Mouse (Mus musculus): Measurements from ENCODE around the gene B230217C12Rik.
"Not testable (repeated sequence)": the region's sequence is repeated elsewhere in the genome, so short reads cannot be mapped to it uniquely, and the experiment has no call there.

DNA sequence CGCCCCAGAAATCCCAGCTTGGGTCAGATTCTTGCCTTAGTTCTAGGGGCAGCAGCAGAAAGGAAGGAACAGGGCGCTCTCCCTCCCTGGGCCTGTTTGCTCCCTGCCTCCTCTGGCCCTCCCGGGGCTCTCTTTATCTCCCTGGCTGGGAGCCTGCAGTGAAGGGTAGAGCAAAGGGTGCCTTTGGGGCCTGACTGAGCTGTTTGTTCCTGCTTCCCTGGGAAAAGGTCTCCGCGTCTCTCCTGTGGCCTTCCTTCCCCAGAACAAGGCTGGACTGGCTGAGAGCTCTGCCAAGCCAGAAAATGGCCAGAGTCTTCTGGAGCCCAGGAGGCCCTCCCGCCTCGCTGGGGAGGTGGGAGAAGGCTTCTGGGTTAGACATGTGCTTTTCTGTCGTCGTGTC lies 3.5 kb upstream of the B230217C12Rik start:
- TF ChIP-seq CTCF (IDR thresholded peaks at IDR 0.05; ENCODE audit: low read depth, low read length); POLR2A (IDR thresholded peaks at IDR 0.05; ENCODE audit: extremely low read depth, insufficient read depth, low read length): not testable (repeated sequence)
